In genomic region chr19:22456935-22457334, GRCm38 (mm10) we compare ENCODE assay signal across 23 mouse cellular contexts.
"Had no signal": no experiment of that assay in that cellular context is flagged by ENCODE, and none has a peak within 500 bp of the region (broad histone marks: within the 10 kb centered on the region; RNA-seq: fewer than 3 reads in every experiment).

No protein-coding gene starts in this region.

- H3K36me3 ChIP-seq: heart, embryonic 13.5 days; heart, embryonic 15.5 days; hindbrain, embryonic 13.5 days; hindbrain, embryonic 15.5 days; kidney, embryonic 15.5 days; limb, embryonic 13.5 days; limb, embryonic 15.5 days; liver, embryonic 12.5 days had no signal

- H3K27me3 ChIP-seq: heart, embryonic 13.5 days; heart, embryonic 15.5 days; hindbrain, embryonic 13.5 days; hindbrain, embryonic 15.5 days; kidney, embryonic 15.5 days; limb, embryonic 13.5 days; limb, embryonic 15.5 days; liver, embryonic 12.5 days had no signal

- H3K4me1 ChIP-seq: heart, embryonic 13.5 days; heart, embryonic 15.5 days; hindbrain, embryonic 13.5 days; hindbrain, embryonic 15.5 days; kidney, embryonic 15.5 days; limb, embryonic 13.5 days; limb, embryonic 15.5 days; liver, embryonic 12.5 days had no signal

- H3K27ac ChIP-seq: heart, adult 2 months; heart, embryonic 13.5 days; heart, embryonic 15.5 days; hindbrain, embryonic 13.5 days; hindbrain, embryonic 15.5 days; hindbrain, postnatal 0 days; kidney, embryonic 15.5 days; kidney, postnatal 0 days; limb, embryonic 13.5 days; limb, embryonic 15.5 days; liver, embryonic 12.5 days; liver, embryonic 14.5 days had no signal

- H3K4me3 ChIP-seq: heart, adult 2 months; heart, embryonic 13.5 days; heart, embryonic 15.5 days; hindbrain, embryonic 13.5 days; hindbrain, embryonic 15.5 days; kidney, embryonic 15.5 days; limb, embryonic 13.5 days; limb, embryonic 15.5 days; liver, embryonic 12.5 days had no signal

- DNase-seq: gastrocnemius, postnatal 14 days; gastrocnemius, postnatal 36 days; heart, adult 2 months; heart, postnatal 14 days; heart, postnatal 36 days; kidney, adult 11 months; kidney, adult 8-10 months; kidney, postnatal 14 days; kidney, postnatal 36 days; layer of hippocampus, postnatal 36 days; left cerebral cortex, postnatal 4 days had no signal

- ATAC-seq: hindbrain, postnatal 0 days; intestine, embryonic 16.5 days; liver, embryonic 12.5 days had no signal
